Mouse (Mus musculus): ENCODE measurements around the gene Gm7137.
"Not testable (repeated sequence)": the region's sequence is repeated elsewhere in the genome, so short reads cannot be mapped to it uniquely, and the experiment has no call there.

- TF ChIP-seq CTCF (IDR thresholded peaks at IDR 0.05; ENCODE audit: low read depth, low read length): peak; percentile 39
- TF ChIP-seq POLR2A (IDR thresholded peaks at IDR 0.05; ENCODE audit: insufficient read depth, low read length): not testable (repeated sequence)
These were observed 35.7 kb downstream of the Gm7137 start for GRCm38 (mm10) chr10:77752312-77752711.
